Mouse (Mus musculus): ENCODE data around the gene Mov10l1. TPM values are rescaled to one million over a fixed set of nuclear protein-coding genes. Genes with fewer than 3 reads are reported as not detected.

The Mov10l1 gene
- total and polyA plus RNA-seq, 2 experiments from 2014 or later, result 74.3 to 124 TPM

- Histone ChIP-seq H3K27ac (ENCODE audit: low read depth) (no peak overlapping the region), H3K9ac (replicated peaks; ENCODE audit: low read depth, low read length) (no peak overlapping the region), H3K4me3 (ENCODE audit: low read depth, low read length) (no peak overlapping the region), H3K4me2 (ENCODE audit: low read depth, low read length) (no peak overlapping the region), H3K27me3 (ENCODE audit: control insufficient read depth, insufficient read depth, low read length) (no peaks in the 10 kb centered on the region), H3K9me3 (replicated peaks; ENCODE audit: control insufficient read depth, low read length) (no peaks in the 10 kb centered on the region), H3K4me1 (ENCODE audit: control insufficient read depth, insufficient read depth) (no peaks in the 10 kb centered on the region), H3K36me3 (replicated peaks; ENCODE audit: control insufficient read depth, insufficient read depth, low read length) (peaks cover 98% of the 10 kb centered on the region)
- DNase-seq (ENCODE audit: low spot score) (no peak), ATAC-seq (ENCODE audit: insufficient read depth, low read depth) (no peak)
- 89% methylated on average over 5 of the region's 5 CpGs for WGBS
- no peak for TF ChIP-seq CTCF (IDR thresholded peaks at IDR 0.05; ENCODE audit: low read depth)
- no peak for TF ChIP-seq EP300 (IDR thresholded peaks at IDR 0.05; ENCODE audit: low read depth)
Observed at GRCm38 (mm10) chr15:89097450-89097849, 114.7 kb downstream of the Mov10l1 start.

DNA sequence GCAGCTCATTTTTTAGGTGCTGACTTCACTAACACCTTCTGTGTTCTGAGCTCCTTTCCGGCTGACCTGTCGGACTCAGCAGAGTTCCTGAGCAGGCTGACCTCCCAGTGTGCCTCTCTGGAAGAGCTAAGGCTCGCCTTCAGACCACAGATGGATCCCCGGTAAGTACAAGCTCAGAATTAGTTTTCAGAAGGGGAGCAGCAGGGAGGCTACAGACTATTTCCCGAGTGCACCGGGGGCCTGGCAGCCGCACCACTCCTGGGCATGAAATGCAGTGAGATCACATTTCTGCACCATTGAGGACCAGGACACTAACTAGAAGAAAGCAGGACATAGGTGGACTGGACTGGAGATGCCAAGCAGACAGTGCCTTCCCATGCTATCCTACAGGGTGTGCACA, 115.9 kb downstream of the Mov10l1 start:
- H3K27ac ChIP-seq (ENCODE audit: low read depth), result no peak overlapping the region
- TF ChIP-seq CTCF (IDR thresholded peaks at IDR 0.05; ENCODE audit: low read depth) (no peak), EP300 (IDR thresholded peaks at IDR 0.05; ENCODE audit: low read depth) (no peak)
- no peak overlapping the region for H3K4me3 ChIP-seq (ENCODE audit: low read depth, low read length)
- H3K9ac ChIP-seq (replicated peaks; ENCODE audit: low read depth, low read length), result no peak overlapping the region
- ATAC-seq (ENCODE audit: insufficient read depth, low read depth), result no peak
- H3K4me1 ChIP-seq (ENCODE audit: control insufficient read depth, insufficient read depth), result no peaks in the 10 kb centered on the region
- H3K27me3 ChIP-seq (ENCODE audit: control insufficient read depth, insufficient read depth, low read length), result no peaks in the 10 kb centered on the region
- H3K36me3 ChIP-seq (replicated peaks; ENCODE audit: control insufficient read depth, insufficient read depth, low read length), result peaks cover 97% of the 10 kb centered on the region
- 88% methylated on average over 7 of the region's 7 CpGs for WGBS
- no peak for DNase-seq (ENCODE audit: low spot score)
- no peak overlapping the region for H3K4me2 ChIP-seq (ENCODE audit: low read depth, low read length)
- H3K9me3 ChIP-seq (replicated peaks; ENCODE audit: control insufficient read depth, low read length), result no peaks in the 10 kb centered on the region

GRCm38 (mm10) chr15:89100823-89101222, 118.1 kb downstream of the Mov10l1 start:
- Histone ChIP-seq H3K4me1 (ENCODE audit: control insufficient read depth, insufficient read depth) (no peaks in the 10 kb centered on the region), H3K9ac (replicated peaks; ENCODE audit: low read depth, low read length) (no peak overlapping the region), H3K4me2 (ENCODE audit: low read depth, low read length) (no peak overlapping the region), H3K27me3 (ENCODE audit: control insufficient read depth, insufficient read depth, low read length) (no peaks in the 10 kb centered on the region), H3K4me3 (ENCODE audit: low read depth, low read length) (no peak overlapping the region), H3K9me3 (replicated peaks; ENCODE audit: control insufficient read depth, low read length) (no peaks in the 10 kb centered on the region), H3K27ac (ENCODE audit: low read depth) (no peak overlapping the region), H3K36me3 (replicated peaks; ENCODE audit: control insufficient read depth, insufficient read depth, low read length) (peaks cover 97% of the 10 kb centered on the region)
- ATAC-seq (ENCODE audit: insufficient read depth, low read depth) (no peak), DNase-seq (ENCODE audit: low spot score) (no peak)
- 82% methylated on average over 12 of the region's 12 CpGs for WGBS
- TF ChIP-seq CTCF (IDR thresholded peaks at IDR 0.05; ENCODE audit: low read depth) (no peak), EP300 (IDR thresholded peaks at IDR 0.05; ENCODE audit: low read depth) (no peak)

GRCm38 (mm10) chr15:89102646-89103045, 119.9 kb downstream of the Mov10l1 start:
- Histone ChIP-seq H3K9me3 (replicated peaks; ENCODE audit: control insufficient read depth, low read length) (no peaks in the 10 kb centered on the region), H3K36me3 (replicated peaks; ENCODE audit: control insufficient read depth, insufficient read depth, low read length) (peaks cover 95% of the 10 kb centered on the region), H3K9ac (replicated peaks; ENCODE audit: low read depth, low read length) (no peak overlapping the region), H3K4me3 (ENCODE audit: low read depth, low read length) (no peak overlapping the region), H3K4me2 (ENCODE audit: low read depth, low read length) (no peak overlapping the region), H3K27ac (ENCODE audit: low read depth) (no peak overlapping the region), H3K4me1 (ENCODE audit: control insufficient read depth, insufficient read depth) (no peaks in the 10 kb centered on the region), H3K27me3 (ENCODE audit: control insufficient read depth, insufficient read depth, low read length) (no peaks in the 10 kb centered on the region)
- ATAC-seq (ENCODE audit: insufficient read depth, low read depth) (no peak), DNase-seq (ENCODE audit: low spot score) (no peak)
- TF ChIP-seq CTCF (IDR thresholded peaks at IDR 0.05; ENCODE audit: low read depth) (no peak), EP300 (IDR thresholded peaks at IDR 0.05; ENCODE audit: low read depth) (no peak)
- WGBS, result 79% methylated on average over 5 of the region's 5 CpGs

DNA sequence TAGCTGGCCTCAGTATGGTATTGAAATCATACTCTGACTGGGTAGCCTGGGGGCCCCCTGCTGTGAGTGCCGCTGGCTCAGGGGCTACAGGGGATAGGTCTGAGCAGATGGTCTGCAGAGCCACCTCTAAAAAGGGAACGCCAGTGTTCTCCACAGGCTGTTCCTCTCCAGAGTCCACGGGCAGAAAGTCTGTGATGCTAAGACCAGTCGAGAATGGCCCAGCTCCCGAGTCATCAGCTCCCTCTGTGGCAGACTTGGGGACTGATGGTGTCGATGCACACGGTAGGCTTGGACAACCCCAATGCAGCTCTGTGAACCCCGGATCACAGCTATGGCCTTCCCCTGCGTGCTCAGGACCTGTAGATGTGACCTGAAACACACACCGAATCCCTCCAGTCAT, 121.2 kb downstream of the Mov10l1 start:
- peaks cover 95% of the 10 kb centered on the region for H3K36me3 ChIP-seq (replicated peaks; ENCODE audit: control insufficient read depth, insufficient read depth, low read length)
- no peaks in the 10 kb centered on the region for H3K4me1 ChIP-seq (ENCODE audit: control insufficient read depth, insufficient read depth)
- no peaks in the 10 kb centered on the region for H3K27me3 ChIP-seq (ENCODE audit: control insufficient read depth, insufficient read depth, low read length)
- H3K4me3 ChIP-seq (ENCODE audit: low read depth, low read length), result no peak overlapping the region
- no peak overlapping the region for H3K4me2 ChIP-seq (ENCODE audit: low read depth, low read length)
- WGBS, result 85% methylated on average over 10 of the region's 10 CpGs
- ATAC-seq (ENCODE audit: insufficient read depth, low read depth) (no peak), DNase-seq (ENCODE audit: low spot score) (no peak)
- no peak overlapping the region for H3K9ac ChIP-seq (replicated peaks; ENCODE audit: low read depth, low read length)
- no peaks in the 10 kb centered on the region for H3K9me3 ChIP-seq (replicated peaks; ENCODE audit: control insufficient read depth, low read length)
- no peak for TF ChIP-seq EP300 (IDR thresholded peaks at IDR 0.05; ENCODE audit: low read depth)
- no peak for TF ChIP-seq CTCF (IDR thresholded peaks at IDR 0.05; ENCODE audit: low read depth)
- H3K27ac ChIP-seq (ENCODE audit: low read depth), result no peak overlapping the region

DNA sequence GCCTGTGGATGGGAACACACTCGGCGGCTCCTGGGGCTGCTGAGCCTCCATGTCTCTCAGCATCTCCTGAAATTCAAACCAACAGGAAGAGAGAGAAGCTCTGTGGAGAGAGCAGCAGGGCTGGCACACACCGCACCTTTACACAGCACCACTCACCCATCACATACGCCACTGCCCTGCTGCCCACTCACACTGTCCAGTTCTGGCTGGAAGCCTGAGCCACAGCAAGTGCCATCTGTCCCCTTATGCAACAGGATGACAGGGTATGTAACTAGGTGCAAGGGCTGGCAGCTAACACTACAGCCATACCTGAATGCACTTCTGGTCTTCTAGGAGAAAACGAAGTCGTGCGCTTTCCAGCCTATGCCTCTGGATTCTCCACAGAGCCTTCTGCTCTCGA, 121.7 kb downstream of the Mov10l1 start:
- Histone ChIP-seq H3K36me3 (replicated peaks; ENCODE audit: control insufficient read depth, insufficient read depth, low read length) (peaks cover 92% of the 10 kb centered on the region), H3K9ac (replicated peaks; ENCODE audit: low read depth, low read length) (no peak overlapping the region), H3K27me3 (ENCODE audit: control insufficient read depth, insufficient read depth, low read length) (no peaks in the 10 kb centered on the region), H3K9me3 (replicated peaks; ENCODE audit: control insufficient read depth, low read length) (no peaks in the 10 kb centered on the region), H3K4me1 (ENCODE audit: control insufficient read depth, insufficient read depth) (no peaks in the 10 kb centered on the region), H3K4me3 (ENCODE audit: low read depth, low read length) (no peak overlapping the region), H3K27ac (ENCODE audit: low read depth) (no peak overlapping the region), H3K4me2 (ENCODE audit: low read depth, low read length) (no peak overlapping the region)
- DNase-seq (ENCODE audit: low spot score), result no peak
- ATAC-seq (ENCODE audit: insufficient read depth, low read depth), result no peak
- 91% methylated on average over 8 of the region's 8 CpGs for WGBS
- TF ChIP-seq CTCF (IDR thresholded peaks at IDR 0.05; ENCODE audit: low read depth) (no peak), EP300 (IDR thresholded peaks at IDR 0.05; ENCODE audit: low read depth) (no peak)

Other genes with a start within 250 kb of the Mov10l1 start
- 35.8 and 36.8 TPM in 2 replicates for gene Brd1, start 248.7 kb upstream of the Mov10l1 start, total RNA-seq (2014; rRNA removed; ENCODE audit: low replicate concordance)
- gene Brd1, start 248.7 kb upstream of the Mov10l1 start, polyA plus RNA-seq (2015; fragmentation: Nextera tagmentation; extraction: Ambion mirVana), result 7.9 and 9.9 TPM in 2 replicates
- gene Zbed4, start 231.2 kb upstream of the Mov10l1 start, total RNA-seq (2014; rRNA removed; ENCODE audit: low replicate concordance), result 15.7 and 16.6 TPM in 2 replicates
- 4.0 and 5.1 TPM in 2 replicates for gene Zbed4, start 231.2 kb upstream of the Mov10l1 start, polyA plus RNA-seq (2015; fragmentation: Nextera tagmentation; extraction: Ambion mirVana)
- gene Alg12, start 163.6 kb upstream of the Mov10l1 start, total RNA-seq (2014; rRNA removed; ENCODE audit: low replicate concordance), result 19.5 and 21.8 TPM in 2 replicates
- gene Alg12, start 163.6 kb upstream of the Mov10l1 start, polyA plus RNA-seq (2015; fragmentation: Nextera tagmentation; extraction: Ambion mirVana), result 6.4 and 6.5 TPM in 2 replicates
- 23.3 and 24.0 TPM in 2 replicates for gene Creld2, start 163.3 kb upstream of the Mov10l1 start, total RNA-seq (2014; rRNA removed; ENCODE audit: low replicate concordance)
- gene Creld2, start 163.3 kb upstream of the Mov10l1 start, polyA plus RNA-seq (2015; fragmentation: Nextera tagmentation; extraction: Ambion mirVana), result 26.3 and 35.3 TPM in 2 replicates
- 98.4 and 139 TPM in 2 replicates for gene Pim3, start 120.7 kb upstream of the Mov10l1 start, total RNA-seq (2014; rRNA removed; ENCODE audit: low replicate concordance)
- 50.6 and 71.1 TPM in 2 replicates for gene Pim3, start 120.7 kb upstream of the Mov10l1 start, polyA plus RNA-seq (2015; fragmentation: Nextera tagmentation; extraction: Ambion mirVana)
- not detected in 2 replicates for gene Ttll8, start 28.5 kb upstream of the Mov10l1 start, total RNA-seq (2014; rRNA removed; ENCODE audit: low replicate concordance)
- not detected in 2 replicates for gene Ttll8, start 28.5 kb upstream of the Mov10l1 start, polyA plus RNA-seq (2015; fragmentation: Nextera tagmentation; extraction: Ambion mirVana)
- not detected in 2 replicates for gene Mlc1, start 3.9 kb upstream of the Mov10l1 start, total RNA-seq (2014; rRNA removed; ENCODE audit: low replicate concordance)
- 0.04 TPM in 1 of 2 replicates, not detected in the other for gene Mlc1, start 3.9 kb upstream of the Mov10l1 start, polyA plus RNA-seq (2015; fragmentation: Nextera tagmentation; extraction: Ambion mirVana)
- gene Panx2, start 76.8 kb downstream of the Mov10l1 start, total RNA-seq (2014; rRNA removed; ENCODE audit: low replicate concordance), result 0.70 TPM in 1 of 2 replicates, not detected in the other
- gene Panx2, start 76.8 kb downstream of the Mov10l1 start, polyA plus RNA-seq (2015; fragmentation: Nextera tagmentation; extraction: Ambion mirVana), result 0.93 and 1.0 TPM in 2 replicates
- 59.2 and 61.2 TPM in 2 replicates for gene Trabd, start 92.2 kb downstream of the Mov10l1 start, total RNA-seq (2014; rRNA removed; ENCODE audit: low replicate concordance)
- 46.6 and 46.7 TPM in 2 replicates for gene Trabd, start 92.2 kb downstream of the Mov10l1 start, polyA plus RNA-seq (2015; fragmentation: Nextera tagmentation; extraction: Ambion mirVana)
- gene Selenoo, start 106.2 kb downstream of the Mov10l1 start, total RNA-seq (2014; rRNA removed; ENCODE audit: low replicate concordance), result 35.4 and 39.1 TPM in 2 replicates
- 10.3 and 11.3 TPM in 2 replicates for gene Selenoo, start 106.2 kb downstream of the Mov10l1 start, polyA plus RNA-seq (2015; fragmentation: Nextera tagmentation; extraction: Ambion mirVana)
- gene Tubgcp6, start 140.2 kb downstream of the Mov10l1 start, total RNA-seq (2014; rRNA removed; ENCODE audit: low replicate concordance), result 17.2 and 26.9 TPM in 2 replicates
- gene Tubgcp6, start 140.2 kb downstream of the Mov10l1 start, polyA plus RNA-seq (2015; fragmentation: Nextera tagmentation; extraction: Ambion mirVana), result 4.4 and 5.1 TPM in 2 replicates
- 14.9 and 17.4 TPM in 2 replicates for gene Hdac10, start 145.8 kb downstream of the Mov10l1 start, total RNA-seq (2014; rRNA removed; ENCODE audit: low replicate concordance)
- gene Hdac10, start 145.8 kb downstream of the Mov10l1 start, polyA plus RNA-seq (2015; fragmentation: Nextera tagmentation; extraction: Ambion mirVana), result 10.7 and 10.8 TPM in 2 replicates
- 7.1 and 55.2 TPM in 2 replicates for gene Mapk12, start 157.8 kb downstream of the Mov10l1 start, total RNA-seq (2014; rRNA removed; ENCODE audit: low replicate concordance)
- gene Mapk12, start 157.8 kb downstream of the Mov10l1 start, polyA plus RNA-seq (2015; fragmentation: Nextera tagmentation; extraction: Ambion mirVana), result 18.6 and 18.9 TPM in 2 replicates
- gene Mapk11, start 166.7 kb downstream of the Mov10l1 start, total RNA-seq (2014; rRNA removed; ENCODE audit: low replicate concordance), result 1.0 and 4.9 TPM in 2 replicates
- gene Mapk11, start 166.7 kb downstream of the Mov10l1 start, polyA plus RNA-seq (2015; fragmentation: Nextera tagmentation; extraction: Ambion mirVana), result 2.5 and 2.6 TPM in 2 replicates
- gene Plxnb2, start 197.9 kb downstream of the Mov10l1 start, total RNA-seq (2014; rRNA removed; ENCODE audit: low replicate concordance), result 153 and 199 TPM in 2 replicates
- gene Plxnb2, start 197.9 kb downstream of the Mov10l1 start, polyA plus RNA-seq (2015; fragmentation: Nextera tagmentation; extraction: Ambion mirVana), result 51.6 and 54.5 TPM in 2 replicates
- 15.2 and 19.2 TPM in 2 replicates for gene Dennd6b, start 213.6 kb downstream of the Mov10l1 start, total RNA-seq (2014; rRNA removed; ENCODE audit: low replicate concordance)
- gene Dennd6b, start 213.6 kb downstream of the Mov10l1 start, polyA plus RNA-seq (2015; fragmentation: Nextera tagmentation; extraction: Ambion mirVana), result 14.5 and 14.8 TPM in 2 replicates
- gene Ppp6r2, start 228.6 kb downstream of the Mov10l1 start, total RNA-seq (2014; rRNA removed; ENCODE audit: low replicate concordance), result 65.1 and 98.4 TPM in 2 replicates
- gene Ppp6r2, start 228.6 kb downstream of the Mov10l1 start, polyA plus RNA-seq (2015; fragmentation: Nextera tagmentation; extraction: Ambion mirVana), result 27.4 and 27.7 TPM in 2 replicates

Data from heart, postnatal 0 days (tissue).